Mouse (Mus musculus) frontal cortex, adult 2 months (tissue): ENCODE measurements at regions not wholly inside any gene's neighbourhood (a gene's known extent, or its start where the extent isn't known, plus 50 kb on each side); places are given as distances from the start of the nearest gene placed in this dataset.
"Not testable (repeated sequence)": the region's sequence is repeated elsewhere in the genome, so short reads cannot be mapped to it uniquely, and the experiment has no call there.

Experiments
- DNase-seq, 2 experiments: peaks; one replicate each; pipeline ENCODE4 v3.0.0; 2022; ENCODE audit warnings: low spot score in 1 of 2; ENCODE audit errors: extremely low spot score in 1 of 2

DNA sequence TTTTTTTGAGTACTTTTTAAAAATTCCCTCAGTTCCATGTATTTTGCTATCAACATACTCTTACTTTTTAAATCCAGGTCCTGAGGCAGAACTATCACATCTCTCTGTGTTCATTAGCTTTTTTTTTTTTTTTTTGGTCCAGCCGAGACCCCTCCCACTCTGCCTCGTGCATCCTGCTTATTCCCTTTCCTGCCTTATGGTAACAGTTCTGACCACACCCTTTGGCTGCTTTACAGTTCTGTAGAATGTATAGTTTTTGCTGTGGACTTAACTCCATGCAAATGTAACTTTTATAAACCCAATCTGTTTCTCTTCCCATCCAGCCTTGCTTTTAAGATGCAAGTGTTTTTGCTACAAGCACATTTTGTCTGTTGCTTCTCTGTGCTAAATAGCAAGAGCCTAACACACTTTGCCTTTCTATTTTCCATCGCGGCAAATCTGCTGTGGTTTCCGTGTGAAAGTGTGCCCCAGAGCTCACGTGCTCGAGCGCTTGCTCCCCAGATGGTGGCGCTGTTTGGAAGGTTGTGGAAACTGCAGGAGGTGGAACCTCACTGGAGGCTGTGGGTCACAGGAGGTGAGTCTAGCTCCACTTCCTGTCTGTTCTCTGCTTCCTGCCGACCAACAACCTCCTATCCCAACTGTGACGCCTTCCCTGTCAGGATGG is 92.3 kb upstream of the Vldlr start:
- DNase-seq = peak in 1 of 2 experiments; percentile 43

DNA sequence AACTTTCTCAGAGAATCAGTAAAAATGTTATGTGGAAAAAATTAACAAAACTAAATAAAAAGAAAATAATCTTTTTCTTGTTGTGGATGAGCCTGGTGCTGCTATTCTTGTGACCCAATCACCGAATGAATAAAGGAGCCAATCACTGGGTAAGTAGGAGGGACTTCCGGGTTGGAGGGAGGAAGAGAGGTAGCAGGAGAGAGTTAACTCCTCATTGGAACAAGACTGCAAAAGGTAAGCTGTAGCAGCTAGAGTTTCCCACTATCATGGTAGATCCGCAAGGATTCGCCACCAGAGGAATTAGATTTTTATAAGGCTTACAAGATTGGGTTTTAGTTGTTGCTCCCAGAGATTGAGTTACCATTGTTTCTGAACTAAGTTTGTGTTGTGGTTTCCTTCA is 87.8 kb upstream of the Vldlr start:
- not testable (repeated sequence) for DNase-seq

DNA sequence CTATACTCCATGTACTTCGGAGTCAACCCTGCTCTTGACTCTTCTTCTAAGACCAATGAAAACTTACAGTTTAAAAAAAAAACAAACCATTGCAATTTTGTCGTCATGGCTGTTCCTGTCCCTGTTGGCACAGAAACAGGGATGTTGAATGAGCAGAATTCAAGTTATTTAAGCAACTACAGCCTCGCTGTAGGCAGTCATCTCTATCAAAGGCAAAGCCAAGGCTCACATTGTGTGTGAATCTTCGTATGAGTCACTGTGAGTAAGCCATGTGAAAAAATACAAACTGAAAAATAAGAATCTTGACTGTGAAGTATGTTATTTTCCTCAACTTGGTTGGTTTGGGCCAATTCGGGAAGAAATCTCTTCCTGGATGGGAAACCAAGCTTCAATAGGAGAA is 81.9 kb upstream of the Vldlr start:
- DNase-seq = peak; percentile 7 to 48

GRCm38 (mm10) chr19:27140892-27141291 is 75.4 kb upstream of the Vldlr start:
- no peak for DNase-seq

- peak; percentile 5 to 41 for DNase-seq
Observed at GRCm38 (mm10) chr19:27142181-27142580, 74.1 kb upstream of the Vldlr start.

DNA sequence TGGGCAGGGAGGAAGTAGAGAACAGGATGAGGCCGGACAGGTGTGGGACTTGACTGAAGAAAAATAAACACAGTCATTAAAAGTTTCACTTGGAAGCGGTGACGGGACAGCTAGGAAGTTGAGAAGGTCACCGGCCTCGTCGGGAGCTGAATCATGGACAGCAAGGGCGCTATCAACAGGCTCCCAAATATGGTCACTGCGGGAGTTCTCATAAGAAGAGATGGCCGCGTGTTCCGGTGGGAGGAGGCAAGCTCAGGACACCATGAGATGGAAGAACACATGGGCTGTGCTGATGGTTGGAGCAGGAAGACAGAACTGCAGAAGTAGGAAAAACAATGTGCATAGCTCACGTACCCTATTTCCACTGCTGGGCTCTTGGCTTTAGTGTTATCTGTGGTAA is 68.9 kb upstream of the Vldlr start:
- DNase-seq = no peak

GRCm38 (mm10) chr19:27148330-27148729 is 68.0 kb upstream of the Vldlr start:
- no peak for DNase-seq

GRCm38 (mm10) chr19:27149567-27149966 is 66.7 kb upstream of the Vldlr start:
- no peak for DNase-seq

GRCm38 (mm10) chr19:27161933-27162332 is 54.4 kb upstream of the Vldlr start:
- no peak for DNase-seq
